Mouse (Mus musculus): ENCODE results near the gene Rtl8b.
"Not testable (repeated sequence)": the region's sequence is repeated elsewhere in the genome, so short reads cannot be mapped to it uniquely, and the experiment has no call there.

The Rtl8b gene

DNA sequence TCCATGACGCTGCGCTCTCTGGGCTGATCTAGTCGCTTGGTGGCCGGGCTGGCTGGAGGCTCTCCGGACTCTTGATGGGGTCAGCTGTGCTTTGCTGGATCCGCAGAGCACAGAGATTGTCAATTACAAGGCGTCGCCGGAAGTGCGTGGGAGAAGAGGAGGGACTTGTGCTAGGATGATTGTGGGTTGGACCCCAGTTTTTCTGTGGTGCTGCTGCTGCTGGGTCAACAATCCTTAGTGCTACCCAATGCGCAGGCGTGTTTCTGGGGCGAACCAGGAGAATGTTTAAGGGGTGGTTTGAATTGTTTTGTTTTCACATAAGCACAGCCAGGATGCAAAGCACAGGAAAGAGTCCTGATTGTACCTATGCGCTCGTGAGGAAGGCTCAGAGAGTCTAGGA lies at the start of gene Rtl8b:
TSS of gene Rtl8b (minus strand) at position 115 of the 400 bp plus-strand sequence.
- DNase-seq = peak; percentile 73

- DNase-seq = peak; percentile 5
Measured at GRCm38 (mm10) chrX:53716323-53717182, 46.3 kb upstream of the Rtl8b start.

- DNase-seq = no peak
Measured at GRCm38 (mm10) chrX:53715942-53716322, 45.7 kb upstream of the Rtl8b start.

DNA sequence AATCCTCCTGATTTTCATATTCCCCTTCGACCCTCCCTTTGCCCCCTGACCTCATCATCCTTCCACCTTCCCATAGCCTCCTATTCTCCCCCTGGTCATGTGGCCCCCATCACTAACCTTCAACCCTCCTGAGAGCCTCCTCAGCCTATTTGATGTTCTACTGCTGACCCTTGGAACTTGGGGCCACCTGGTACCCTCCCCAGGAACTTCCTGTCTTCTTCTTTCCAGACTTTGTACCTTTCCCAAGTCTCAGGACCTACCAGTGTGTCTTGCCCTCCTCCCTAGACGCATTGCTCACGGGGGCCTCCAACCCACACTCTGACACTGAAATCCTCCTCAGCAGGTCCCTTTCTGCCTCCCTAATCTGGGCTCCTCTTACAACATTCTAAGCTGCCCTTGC lies 32.5 kb upstream of the Rtl8b start:
- no peak for DNase-seq

- DNase-seq = no peak
Measured at GRCm38 (mm10) chrX:53699225-53699624, 29.0 kb upstream of the Rtl8b start.

GRCm38 (mm10) chrX:53694008-53694777 lies 24.0 kb upstream of the Rtl8b start:
- no peak for DNase-seq

- no peak for DNase-seq
Measured at GRCm38 (mm10) chrX:53693141-53693540, 22.9 kb upstream of the Rtl8b start.

DNA sequence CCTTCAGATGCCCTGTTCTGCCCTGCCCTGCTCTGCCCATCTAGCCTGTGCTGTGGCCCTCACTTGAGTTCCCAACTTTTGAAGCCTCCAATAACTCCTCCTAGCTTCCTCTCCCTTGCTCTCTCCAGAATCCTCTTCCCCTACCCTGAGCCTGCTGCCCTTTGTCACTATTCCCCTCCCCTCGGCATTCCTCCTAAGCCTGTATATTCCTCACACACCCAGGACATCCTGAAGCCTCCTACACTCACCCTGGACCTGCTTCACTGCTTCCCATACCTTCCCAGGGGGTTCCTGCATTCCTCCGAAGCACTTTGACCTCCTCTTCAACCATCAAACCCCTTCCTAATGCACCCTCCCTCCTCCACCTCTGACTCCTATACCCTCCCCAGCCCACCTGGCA lies 21.9 kb upstream of the Rtl8b start:
- no peak for DNase-seq

DNA sequence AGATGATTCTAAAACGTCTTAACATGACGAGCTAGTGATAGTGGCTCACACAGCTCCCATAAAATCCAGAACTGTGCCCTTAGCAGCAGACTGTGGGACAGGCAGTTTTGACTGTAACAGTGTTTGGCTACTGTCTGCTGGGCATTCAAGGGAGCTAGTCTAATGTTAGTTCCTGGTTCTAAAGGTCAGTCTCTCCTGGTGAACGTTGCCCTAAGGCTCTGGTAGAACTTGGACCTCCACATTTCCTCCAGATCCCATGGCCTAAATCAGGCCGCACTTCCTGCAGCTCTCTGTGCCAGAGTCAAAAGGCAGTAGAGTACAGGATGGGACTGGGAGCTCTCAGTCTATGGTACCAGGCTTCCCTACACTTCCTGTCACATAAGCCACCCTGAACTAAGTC lies 14.5 kb upstream of the Rtl8b start:
- DNase-seq = not testable (repeated sequence)

- not testable (repeated sequence) for DNase-seq
Measured at GRCm38 (mm10) chrX:53682650-53683049, 12.4 kb upstream of the Rtl8b start.

DNA sequence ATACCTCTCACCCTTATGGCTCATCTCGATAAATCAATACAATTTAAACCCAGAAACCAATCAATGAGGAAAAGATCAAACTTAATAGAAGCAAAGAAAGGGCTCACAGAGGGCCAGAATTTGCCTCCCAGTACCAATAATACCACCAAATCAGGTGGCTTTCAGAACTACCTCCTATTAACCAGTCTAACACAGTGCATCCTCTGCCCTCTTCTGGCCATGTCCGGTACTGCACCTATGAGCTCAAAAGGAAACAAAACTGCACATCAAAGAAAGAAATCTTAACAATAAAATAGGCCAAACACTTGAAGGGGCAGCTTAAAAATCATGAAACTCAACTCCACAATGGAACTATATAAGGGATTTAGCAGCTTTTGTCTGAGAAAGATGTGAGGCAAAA lies 6.7 kb upstream of the Rtl8b start:
- peak; percentile 70 for DNase-seq

DNA sequence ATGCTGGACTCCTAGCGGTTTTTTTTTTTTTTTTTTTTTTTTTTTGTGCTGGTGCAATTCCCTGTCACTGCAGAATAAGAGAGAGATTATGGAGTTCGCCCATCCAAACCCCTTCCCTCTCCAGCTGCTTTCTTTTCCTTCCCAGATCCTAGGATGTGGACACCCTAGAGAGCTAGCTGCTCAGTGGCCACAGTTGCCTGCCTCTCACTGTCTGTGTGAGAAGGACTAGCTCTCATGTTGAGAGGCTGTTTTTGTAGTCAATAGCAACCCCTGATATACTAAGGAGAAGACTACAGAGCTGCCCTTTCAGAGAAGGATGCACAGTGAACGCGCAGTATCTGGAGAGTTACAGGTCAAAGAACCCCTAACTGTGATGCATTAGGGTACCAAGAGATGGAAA lies 488 bp upstream of the Rtl8b start:
- DNase-seq = not testable (repeated sequence)

DNA sequence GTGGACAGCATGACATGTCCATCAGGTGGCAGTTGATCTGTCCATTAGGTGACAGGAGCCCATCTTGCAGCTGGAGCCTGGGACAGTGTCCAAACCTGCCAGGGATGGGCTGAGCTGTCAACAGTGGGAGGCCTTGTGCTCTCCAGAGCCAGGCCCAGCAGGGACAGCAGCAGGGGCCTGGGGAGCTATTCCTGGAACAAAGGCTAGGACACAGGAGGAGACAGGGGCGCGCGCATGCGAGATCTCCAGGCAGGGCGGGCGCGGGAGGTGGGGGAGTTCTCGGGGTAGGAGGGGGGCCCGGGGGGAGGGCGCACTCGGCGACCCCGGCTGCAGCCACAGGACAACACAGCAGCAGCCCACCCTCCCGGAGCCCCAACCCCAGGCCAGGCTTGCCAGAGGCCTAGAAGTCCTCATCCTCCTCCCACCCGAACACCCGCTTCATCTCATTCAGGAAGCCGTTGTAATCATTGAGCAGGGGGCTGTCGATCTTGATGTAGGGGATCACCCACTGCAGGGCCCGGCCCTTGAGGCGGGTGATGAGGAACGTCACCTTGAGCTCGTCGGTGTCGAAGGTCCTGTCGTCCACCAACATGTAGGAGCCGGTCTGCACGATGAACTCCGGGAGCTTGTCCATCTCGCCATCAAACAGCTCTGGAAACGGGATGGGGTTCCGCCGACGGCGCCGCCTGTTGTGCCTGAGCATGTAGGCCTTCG lies 494 bp downstream of the Rtl8b start:
- DNase-seq = not testable (repeated sequence)

- not testable (repeated sequence) for DNase-seq
Measured at GRCm38 (mm10) chrX:53652917-53653316, 17.3 kb downstream of the Rtl8b start.

GRCm38 (mm10) chrX:53645885-53646284 lies 24.3 kb downstream of the Rtl8b start:
- no peak for DNase-seq

- peak; percentile 64 for DNase-seq
Measured at GRCm38 (mm10) chrX:53642980-53643961, 26.9 kb downstream of the Rtl8b start, which contains the start of gene Rtl8a. TSS of gene Rtl8a (minus strand) at chrX:53643682.

- DNase-seq = not testable (repeated sequence)
Measured at GRCm38 (mm10) chrX:53642604-53642979, 27.6 kb downstream of the Rtl8b start.

- not testable (repeated sequence) for DNase-seq
Measured at GRCm38 (mm10) chrX:53638107-53638506, 32.1 kb downstream of the Rtl8b start.
